Mouse (Mus musculus) embryonic fibroblast, embryonic 13.5 days (primary cell): ENCODE measurements at regions not wholly inside any gene's neighbourhood (a gene's known extent, or its start where the extent isn't known, plus 50 kb on each side); places are given as distances from the start of the nearest gene placed in this dataset.

Source experiments
- CTCF ChIP-seq: IDR thresholded peaks from 2 replicates; pipeline ENCODE4 v1.5.1; 2011; ENCODE audit warnings: mild to moderate bottlenecking, control low read depth, low read length, moderate library complexity, borderline replicate concordance; ENCODE audit not compliant: insufficient read depth
- POLR2A ChIP-seq: IDR thresholded peaks from 2 replicates; pipeline ENCODE4 v1.6.1; 2011; ENCODE audit warnings: low read depth, mild to moderate bottlenecking, control low read depth, low read length, moderate library complexity

DNA sequence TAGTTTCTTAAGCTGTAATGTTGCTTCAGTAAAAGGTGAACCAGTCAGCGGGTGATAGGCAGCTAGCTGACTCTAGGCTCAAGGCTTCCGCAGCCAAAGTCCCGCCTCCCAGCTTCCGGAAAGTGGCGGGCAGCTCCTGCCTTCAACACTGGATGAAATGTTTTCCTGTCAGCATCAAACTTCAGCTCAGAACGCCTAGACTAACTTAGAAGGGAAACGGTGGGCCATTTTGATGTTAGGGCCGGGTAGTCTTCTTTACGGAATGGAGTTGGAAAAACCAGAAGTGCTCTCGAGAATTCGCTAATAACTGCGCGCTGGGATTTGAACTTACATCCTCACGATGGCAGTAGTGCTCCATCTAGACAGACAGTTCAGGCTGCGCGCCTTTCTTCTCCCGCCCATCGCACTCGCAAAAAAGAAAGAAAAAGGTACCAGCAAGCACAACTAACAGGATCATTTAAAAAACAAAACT, 194.7 kb upstream of the Olfr1324 start:
- no peak for TF ChIP-seq POLR2A
- no peak for TF ChIP-seq CTCF
